Mouse (Mus musculus): ENCODE data around the gene Thsd4.

Gene Thsd4

DNA sequence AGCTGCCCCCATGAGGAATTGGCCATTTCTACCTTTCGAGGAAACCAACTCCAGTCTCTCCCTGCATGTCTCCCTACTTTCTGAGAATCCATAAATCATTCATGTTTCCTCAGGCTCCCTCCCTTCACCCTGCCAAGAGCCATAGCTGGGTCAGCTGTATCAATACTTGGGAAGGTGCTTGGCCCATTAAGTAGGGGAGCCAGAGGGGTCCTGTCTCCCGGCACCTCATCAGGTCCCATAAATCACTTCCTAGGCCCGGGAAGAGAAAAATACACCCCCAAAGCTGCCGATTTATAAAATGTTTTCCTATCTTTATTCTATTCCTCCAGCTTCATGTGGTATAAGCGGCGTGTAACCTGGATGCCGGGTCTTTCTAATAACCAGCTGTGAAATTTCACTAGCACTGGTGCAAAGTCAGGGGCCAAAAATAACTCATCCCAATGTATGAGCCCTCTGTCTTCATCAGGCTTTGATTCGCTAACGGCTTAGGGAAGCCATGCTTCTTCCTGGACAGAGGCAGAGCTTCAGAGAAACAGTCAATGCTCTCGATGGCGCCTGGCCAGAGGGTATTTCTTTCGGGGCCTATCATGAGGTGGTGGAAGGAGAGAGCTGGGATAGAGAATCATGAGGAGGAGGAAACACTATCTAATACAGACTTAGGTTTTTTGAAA is 323.2 kb downstream of the Thsd4 start:
- no peak for DNase-seq

DNA sequence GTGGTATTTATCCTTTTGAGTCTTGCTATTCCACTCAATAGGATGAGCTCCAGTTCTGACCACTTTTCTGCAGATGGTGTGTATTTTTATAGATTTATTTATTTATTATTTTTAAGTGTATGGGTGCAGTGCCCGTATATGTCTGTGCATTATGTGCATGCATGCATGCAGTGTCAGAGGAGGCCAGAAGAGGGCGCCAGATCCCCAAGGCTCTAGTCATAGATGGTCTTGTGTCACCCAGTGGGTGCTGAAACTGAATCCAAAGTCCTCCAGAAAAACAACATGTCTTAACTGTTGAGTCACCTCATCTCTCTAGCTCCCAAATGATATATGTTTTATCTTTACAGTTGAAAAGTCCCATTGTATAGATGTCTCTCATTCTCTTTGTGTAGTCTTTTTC is 326.3 kb downstream of the Thsd4 start:
- DNase-seq = peak; percentile 14

DNA sequence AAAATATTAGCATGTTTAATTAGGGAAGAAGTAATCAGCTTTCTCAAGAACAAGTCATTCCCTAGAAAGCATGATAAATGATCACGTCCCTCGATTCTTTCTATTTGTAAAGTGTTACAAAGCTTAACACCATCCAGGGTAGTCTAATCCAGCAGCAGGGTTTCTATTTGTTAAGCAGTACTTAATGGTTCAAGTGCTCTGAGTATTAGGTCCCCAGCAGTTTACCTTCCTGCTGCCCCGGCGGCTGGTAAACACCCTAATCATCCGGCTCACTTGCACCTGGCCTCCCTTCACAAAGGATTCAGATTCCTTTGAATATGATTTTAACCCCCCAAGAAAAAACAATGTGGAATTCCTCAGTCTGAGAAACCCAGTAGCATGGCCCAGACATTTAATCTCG is 326.9 kb downstream of the Thsd4 start:
- no peak for DNase-seq

DNA sequence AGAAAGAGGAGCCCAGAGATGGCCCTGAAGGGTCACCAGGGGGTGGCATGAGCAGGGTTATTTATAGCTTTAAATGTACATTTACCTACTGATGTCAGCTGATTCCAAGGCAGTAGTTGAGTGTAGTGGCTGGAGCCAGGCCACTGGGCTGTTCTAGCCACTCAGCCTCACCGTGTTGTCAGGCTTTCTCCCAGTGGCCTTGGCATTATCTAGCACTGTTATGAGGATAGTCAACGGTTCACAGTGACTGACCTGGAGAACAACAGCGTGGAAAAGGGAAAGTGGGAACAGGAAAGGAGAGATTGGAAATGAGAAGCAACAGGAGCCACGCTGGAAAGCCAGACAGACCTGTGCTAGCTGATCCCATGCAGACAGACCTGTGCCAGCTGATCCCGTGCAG is 329.5 kb downstream of the Thsd4 start:
- no peak for DNase-seq

DNA sequence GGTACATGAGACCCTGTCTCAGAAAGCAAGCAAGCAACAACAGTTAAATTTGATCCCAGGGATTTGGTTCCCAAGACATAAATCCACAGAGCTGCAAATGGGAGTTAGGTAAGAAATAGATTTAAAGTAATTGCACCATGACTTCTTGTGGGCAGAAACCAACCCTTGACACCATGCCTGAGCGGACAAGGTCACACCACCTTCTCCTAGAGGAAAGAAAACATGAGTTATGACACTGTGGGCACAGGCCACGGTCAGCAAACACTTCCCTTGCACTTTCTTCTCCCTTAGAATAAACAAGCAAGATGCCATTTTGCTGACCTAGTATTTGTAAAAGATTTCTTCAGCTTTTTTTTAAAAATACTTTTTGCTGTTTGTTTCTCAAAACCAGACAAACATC is 334.4 kb downstream of the Thsd4 start:
- peak; percentile 3 for DNase-seq

DNA sequence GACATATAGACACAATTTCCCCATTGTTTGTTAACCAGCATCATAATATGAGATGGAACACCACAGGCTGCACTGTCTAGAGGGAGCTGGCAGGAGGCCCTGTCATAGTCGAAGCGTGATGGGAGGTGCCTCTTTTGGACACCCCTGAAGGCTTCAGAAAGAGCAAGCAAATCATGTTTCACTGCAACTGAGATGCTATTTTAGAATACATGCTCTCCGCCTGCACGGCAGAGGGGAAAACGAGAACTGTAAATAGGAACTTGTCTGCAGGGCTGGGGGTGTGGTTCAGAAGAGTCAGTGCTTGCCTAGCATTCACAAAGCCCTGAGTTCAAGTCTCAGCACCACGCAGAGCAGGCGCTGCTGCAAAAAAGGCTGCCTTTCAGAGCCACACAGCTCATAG is 334.9 kb downstream of the Thsd4 start:
- DNase-seq = no peak

DNA sequence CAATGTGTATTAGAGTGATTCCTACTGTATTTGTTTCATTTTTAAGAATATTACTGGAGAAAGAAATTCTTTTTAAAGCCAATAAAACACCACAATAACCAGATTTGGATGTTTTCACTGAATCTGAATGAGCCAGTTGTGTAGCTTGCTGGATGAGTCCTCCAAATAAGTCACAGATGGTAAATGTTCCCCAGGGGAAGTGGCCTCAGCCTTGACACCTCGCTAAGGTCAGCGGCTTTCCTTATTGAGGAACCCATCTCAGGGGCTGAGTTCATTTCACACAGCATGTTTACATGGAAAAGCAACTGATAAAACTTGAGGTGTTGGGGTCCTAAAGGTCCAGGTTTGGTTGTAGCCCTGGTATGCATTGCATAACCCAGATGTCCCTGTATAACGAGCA is 337.8 kb downstream of the Thsd4 start:
- no peak for DNase-seq

DNA sequence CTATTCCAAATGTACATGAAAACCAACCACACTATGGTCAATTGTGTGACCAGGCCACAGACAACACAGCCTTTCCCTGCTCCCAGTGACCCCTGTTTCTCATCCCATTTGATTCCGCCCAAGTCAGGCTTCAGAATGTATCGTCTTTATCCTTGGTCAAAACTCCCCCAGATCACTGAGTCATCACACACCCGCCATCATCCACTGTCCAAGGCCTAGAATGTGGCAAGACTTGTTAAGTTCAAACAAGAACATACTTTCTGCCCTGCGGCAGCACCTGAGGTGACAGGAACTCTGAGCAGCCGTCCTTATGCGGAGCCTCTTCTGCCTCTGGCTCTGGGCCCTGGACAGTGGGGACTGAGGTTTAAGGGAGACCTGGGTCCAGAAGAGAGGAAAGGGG is 339.5 kb downstream of the Thsd4 start:
- DNase-seq = no peak

DNA sequence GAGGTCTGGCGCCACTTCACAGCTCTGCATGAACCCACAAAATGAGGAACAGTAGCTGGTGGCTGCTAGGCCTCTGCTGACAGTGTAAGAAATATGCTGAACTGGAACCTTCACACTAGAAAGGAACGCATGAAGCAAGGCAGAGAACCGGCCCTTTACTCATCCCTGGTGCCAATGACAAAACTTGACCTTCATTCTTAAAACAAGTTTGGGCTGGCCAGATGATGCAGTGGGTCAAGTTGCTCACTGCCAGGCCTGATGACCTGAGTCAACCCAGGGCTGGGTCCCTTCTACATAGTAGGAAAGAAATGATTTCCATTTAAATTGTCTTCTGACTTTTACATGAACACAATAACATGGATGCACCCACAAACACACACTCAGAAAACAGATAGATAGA is 340.9 kb downstream of the Thsd4 start:
- no peak for DNase-seq

DNA sequence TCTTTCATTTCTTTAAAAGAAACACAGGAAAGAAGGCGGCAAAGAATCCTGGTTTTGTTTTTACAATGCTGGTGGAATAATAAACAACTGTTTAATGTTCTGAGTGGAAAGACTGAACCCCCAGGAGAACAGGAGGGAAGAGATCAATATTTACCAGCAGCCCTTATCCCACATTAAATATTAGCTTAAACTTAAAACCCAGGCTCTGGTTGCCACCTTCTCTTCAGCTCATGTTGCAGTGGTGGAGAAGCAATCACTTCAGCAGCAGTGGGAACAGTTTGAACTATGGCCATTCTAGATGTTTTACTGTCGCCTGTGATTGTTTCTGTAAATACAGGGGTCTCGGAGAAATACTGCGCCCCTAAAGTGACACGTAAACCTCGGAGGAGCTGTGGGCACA is 341.7 kb downstream of the Thsd4 start:
- DNase-seq = no peak

DNA sequence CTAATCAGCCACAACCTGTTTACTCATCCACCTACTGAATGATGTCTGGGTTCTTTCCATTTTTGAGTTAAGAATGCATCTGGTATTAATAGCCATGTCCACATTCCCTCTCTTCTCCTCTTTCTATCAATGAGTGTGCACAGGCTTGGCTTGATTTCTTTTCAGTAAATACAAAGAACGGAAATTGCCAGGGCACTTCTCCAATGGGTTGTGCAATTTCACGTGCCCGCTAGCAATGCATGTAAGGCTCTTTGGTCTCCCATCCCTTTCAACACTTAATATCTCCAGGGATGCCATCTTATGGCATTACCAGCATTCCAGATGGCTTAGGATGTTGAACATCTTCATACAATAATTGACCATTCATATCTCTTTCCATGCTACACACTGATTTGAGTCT is 345.5 kb downstream of the Thsd4 start:
- DNase-seq = no peak

DNA sequence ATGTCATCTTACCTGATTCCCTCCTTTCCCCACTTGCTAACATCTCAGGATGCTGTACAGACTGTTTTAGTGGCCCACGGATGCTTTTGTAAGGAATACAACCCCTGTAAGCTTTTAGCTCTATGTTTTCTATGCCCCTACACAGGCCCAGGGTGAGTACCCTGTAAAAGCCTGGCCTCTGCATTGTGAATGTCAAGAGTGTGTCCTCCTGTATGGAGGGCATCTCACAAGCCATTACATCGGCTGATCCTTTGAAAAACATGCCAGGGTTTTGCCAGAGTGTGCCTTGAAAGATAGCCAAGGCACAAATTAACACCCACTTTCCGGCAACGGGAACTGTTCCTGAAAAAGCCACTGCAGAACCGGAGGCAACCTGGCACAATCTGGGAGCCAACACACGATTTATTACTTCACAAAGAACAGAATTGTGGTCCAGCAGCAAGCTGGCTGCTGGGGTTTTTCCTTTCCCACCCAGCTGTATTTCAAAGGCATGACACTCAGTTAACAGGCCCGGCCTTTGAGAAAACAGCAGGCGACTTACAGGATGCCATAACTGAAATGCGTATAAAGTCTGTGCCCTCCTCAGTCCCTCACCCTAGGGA is 349.3 kb downstream of the Thsd4 start:
- peak; percentile 28 for DNase-seq

DNA sequence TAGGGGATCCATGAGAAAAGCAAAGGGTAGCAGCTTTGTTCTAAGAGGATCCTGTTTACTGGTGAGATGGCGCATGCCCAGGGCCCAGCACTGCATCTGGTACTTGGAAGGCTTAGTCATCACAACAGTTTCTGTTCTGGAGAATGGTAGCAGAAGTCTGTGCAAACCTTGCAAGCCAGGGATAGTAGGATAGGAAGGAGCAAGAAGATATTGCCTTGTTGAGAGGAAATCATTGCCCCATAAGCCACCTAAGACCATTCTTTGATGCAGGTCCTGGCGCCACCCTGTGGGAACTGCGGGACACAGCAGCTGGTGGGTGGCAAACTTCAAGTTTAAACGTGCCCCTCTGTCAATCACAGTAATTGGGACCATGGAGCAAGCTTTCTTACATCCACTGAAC is 354.9 kb downstream of the Thsd4 start:
- no peak for DNase-seq

DNA sequence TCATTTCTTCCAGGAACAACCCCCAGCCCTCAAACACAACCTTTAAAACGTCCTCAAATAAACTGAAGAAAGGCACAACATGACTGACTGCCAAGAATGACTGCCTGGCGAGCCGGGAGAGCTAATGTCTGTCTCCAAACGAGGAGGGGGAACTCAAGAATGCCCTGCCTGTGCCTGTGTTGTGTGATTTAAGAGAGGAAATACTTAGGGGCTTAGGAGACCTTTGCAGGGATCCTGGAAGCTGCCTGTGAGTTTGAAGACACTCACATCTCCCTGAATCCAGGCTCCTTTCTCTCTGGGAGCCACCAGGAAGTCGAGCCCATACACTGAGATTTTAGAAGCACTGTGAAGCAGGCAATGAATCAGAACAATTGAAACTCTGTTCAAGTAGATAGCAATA is 361.0 kb downstream of the Thsd4 start:
- DNase-seq = no peak

DNA sequence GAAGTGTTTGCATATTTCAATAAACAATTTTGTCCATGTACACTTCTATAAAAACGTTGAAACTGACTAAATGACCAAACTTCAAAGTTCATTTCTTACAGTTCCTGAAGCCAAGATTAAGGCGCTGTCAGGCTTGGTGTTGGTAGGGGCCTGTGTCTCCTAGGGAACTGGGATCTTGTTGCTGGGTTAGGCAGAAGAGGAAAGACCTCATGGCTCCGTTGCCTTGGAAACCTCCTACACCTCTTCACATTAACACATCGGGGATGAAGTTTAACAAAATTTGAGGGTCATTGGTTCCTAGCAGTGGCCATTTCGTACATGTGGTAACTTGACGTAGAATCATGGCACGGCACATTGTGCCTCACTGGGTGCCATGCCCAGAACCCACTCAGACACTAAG is 361.7 kb downstream of the Thsd4 start:
- no peak for DNase-seq

DNA sequence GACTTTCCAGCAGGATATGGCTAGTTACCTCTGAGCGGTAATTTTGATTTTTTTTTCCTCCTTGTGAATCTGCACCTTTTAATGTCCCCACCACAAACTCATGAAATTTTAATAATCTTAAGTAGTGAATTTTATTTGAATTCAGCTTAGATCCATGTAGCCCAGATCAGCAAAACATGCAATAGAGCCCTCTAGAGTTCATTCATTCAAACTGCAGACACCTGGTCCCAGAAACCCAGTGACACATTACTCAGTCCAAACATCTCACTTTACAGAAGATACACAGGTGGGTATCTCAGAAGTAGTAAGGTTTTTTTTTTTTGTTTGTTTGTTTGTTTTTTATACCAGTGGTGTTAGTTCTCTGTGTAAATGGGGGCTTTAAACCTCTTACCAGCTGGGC is 368.9 kb downstream of the Thsd4 start:
- DNase-seq = no peak

DNA sequence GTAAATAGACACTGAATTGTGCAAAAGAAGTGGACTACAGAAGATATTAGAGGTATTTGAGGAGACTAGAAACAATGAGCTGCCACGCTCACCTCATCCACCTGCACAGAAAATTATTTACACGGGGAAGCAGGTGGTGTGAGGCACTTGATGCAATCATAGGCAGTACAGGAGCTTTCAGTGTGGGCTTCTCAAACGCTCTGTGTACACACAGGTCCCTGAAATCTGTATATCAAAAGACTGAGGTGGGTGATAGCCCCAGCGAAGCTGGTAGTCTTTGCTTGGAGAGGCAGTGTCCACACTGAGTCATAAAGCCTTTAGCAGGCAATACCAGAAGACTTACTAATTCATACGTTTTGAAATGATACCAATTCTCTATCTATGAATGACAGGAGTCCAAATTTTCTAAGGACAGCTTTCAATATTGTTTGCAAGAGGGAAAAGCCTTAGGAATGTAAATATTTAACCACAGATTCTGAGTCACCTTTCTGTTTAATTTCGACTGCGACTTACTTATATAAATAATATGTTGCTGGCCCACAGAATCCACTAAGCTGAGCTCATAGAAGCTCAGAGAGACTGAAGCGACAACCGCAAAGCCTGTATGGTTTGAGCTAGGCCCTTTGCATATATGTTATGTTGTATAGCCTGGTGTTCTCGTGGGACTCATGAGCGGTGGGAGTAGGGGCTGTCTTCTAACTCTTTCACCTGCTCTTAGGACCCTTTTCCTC is 369.8 kb downstream of the Thsd4 start:
- no peak for DNase-seq

DNA sequence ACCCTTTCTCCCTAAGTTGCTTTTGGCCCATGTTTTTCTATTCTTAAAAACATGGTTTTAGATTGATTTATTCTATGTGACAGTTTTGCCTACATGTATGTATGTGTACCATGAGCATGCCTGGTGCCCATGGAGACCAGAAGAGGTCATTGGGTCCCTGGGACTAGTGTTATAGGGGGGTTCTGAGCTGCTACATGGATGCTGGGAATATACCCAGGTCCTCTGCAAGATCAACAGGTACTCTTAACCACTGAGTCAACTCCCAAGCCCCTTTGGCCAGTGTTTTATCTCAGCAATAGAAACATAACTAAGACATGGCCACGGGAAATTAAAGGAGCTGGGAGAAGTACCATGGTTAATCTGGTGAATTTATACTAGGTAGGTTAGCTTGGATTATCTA is 371.3 kb downstream of the Thsd4 start:
- no peak for DNase-seq

DNA sequence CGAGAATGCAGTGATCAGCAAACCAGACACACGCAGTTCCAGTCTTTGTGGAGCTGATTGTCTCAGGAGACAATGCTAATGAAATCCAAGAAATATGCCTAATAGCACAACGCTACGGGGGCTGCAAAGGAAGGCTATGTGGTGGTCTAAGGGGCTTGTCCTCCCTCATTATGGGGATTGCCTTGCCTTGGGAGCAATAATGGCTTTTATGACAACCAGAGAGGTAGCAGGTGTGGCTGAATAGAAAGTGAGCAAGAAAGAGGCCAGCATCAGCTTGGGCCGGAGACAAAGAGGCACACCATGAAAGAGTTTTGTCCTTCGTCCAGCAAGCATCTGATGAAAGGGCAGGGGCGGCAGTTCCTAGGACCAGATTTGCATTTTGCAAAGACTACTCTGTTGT is 372.9 kb downstream of the Thsd4 start:
- no peak for DNase-seq

DNA sequence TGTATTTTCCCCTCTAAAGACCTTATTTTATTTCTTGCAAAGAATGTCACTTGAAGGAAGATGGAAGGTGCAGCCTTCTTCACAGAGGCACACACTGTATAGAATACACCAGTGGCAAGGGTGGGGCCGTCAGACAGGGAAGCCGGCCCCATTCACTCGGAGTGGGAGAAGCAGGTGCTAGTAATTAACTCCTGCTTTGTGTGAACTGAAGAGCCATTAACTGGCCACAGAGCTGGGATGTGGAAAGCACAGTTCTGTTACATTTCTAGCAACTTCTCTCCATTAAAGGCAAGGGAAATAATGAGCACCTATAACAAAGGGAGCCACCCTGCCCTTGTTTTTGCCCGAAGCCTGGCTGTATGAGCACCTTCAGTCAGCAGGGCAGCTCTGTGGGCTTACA is 374.4 kb downstream of the Thsd4 start:
- DNase-seq = no peak

DNA sequence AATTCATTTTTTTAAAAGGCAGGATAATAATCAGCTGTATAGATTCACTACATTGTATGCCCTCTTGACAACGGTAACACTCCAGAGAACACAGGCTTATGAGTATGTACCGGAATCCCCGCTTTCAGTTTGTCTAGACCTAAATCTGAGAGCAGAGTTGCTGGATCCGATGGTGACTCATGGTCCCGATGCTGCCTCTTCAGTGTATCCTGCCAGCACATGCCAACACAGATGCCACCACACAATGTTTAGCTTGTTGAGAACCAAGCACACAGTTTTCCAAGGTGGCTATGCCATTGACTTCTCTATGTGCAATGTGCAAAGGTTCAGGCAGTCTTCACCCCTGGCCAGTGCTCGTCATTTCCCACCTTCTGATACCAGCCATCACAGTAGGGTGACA is 378.0 kb downstream of the Thsd4 start:
- DNase-seq = no peak

DNA sequence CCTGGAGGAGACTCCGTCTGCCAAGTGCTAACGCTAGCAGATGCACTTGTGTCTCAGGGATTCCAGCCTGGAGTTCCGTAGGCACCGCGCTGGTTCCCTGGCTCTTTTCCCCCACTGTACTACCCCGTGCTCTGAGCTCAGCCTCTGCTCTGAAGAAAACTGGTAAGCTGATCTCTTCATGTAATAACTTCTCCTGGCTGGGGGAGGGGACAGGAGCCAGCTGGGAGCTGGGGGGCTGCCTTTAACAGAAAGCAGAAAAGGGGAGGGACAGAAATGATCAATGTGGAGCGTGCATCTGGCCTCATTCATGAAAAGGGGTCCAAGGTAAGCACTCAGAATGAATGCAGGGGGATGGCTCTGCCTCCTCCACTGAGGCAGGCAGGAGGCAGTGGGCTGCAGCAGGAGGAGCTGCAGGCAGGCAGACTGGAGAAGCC is 380.7 kb downstream of the Thsd4 start:
- no peak for DNase-seq

DNA sequence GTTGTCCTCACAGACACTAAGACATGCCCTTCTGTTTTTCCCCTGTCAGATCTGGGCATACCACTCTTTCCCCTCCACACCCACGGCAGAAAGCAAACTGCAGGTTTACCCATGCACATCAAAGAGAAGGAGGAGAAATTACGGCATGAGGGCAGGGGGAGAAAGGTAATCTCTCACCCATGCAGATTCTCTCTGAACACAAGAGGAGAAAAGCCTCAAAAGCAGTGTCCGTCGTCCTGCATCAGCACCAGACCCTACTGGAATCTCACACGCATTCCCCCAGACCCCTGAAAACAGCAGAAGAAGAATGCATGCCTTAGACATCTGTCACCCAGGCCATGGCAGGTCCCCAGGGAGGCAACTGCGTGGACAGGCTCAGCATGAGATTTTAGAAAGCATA is 381.4 kb downstream of the Thsd4 start:
- no peak for DNase-seq

DNA sequence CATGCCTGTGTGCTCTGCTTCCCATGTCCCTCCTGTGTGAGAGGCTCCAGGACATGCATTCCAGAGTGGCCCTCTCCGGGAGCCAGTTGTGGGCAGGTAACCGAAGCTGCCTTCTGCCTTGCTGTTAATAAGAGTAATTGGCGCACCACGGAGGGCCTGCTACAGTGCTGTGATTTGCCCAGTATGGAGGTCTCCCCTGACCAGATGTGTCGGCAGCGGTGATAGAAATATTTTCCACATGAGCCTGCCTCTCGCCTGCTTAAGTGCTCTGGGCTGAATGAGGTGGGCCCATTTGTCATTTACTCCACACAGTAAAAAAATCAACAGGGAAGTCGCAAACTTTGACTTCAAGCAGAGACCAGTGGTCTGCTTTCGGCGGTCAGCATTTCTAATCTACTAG is 382.4 kb downstream of the Thsd4 start:
- DNase-seq = no peak

Measured in kidney, adult 18-20 months (tissue).